Mouse (Mus musculus): Measurements from ENCODE around the gene Vmn2r25. TPM values are rescaled to one million over a fixed set of nuclear protein-coding genes. Genes with fewer than 3 reads are reported as not detected.
"Not testable (repeated sequence)": the region's sequence is repeated elsewhere in the genome, so short reads cannot be mapped to it uniquely, and the experiment has no call there.

Gene Vmn2r25
- not detected for total RNA-seq (2021)

GRCm38 (mm10) chr6:123853363-123853762 lies at the start of gene Vmn2r25:
Gene Vmn2r25, minus strand, starts transcription at chr6:123853463.
- DNase-seq (ENCODE audit: extremely low spot score in 1 of 2, low spot score in 2 of 2); intact Hi-C loops (cut with DNase I): not testable (repeated sequence)

GRCm38 (mm10) chr6:123819951-123820350 lies 33.3 kb downstream of the Vmn2r25 start:
- DNase-seq (ENCODE audit: extremely low spot score in 1 of 2, low spot score in 2 of 2): no peak
- intact Hi-C loops (cut with DNase I): no loop called here

DNA sequence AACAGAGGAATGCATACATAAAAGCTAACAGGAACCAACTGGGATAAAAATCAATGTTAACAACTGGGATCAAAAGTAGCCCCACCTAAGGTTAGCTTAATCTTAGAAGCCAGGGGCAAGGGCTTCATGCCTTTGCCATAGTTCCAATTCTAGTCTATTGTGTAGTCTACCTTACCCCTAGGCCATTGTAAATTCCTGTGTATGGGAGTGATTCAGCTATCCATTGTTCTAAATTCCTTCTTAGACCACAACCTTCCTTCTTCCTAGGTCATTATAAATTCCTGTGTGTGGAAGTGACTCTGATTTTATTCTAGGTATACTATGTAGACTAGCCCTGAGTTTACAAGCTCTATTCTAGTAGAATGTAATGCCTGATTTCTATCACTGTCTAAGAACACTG lies 43.0 kb downstream of the Vmn2r25 start:
- intact Hi-C loops (cut with DNase I); DNase-seq (ENCODE audit: extremely low spot score in 1 of 2, low spot score in 2 of 2): not testable (repeated sequence)

DNA sequence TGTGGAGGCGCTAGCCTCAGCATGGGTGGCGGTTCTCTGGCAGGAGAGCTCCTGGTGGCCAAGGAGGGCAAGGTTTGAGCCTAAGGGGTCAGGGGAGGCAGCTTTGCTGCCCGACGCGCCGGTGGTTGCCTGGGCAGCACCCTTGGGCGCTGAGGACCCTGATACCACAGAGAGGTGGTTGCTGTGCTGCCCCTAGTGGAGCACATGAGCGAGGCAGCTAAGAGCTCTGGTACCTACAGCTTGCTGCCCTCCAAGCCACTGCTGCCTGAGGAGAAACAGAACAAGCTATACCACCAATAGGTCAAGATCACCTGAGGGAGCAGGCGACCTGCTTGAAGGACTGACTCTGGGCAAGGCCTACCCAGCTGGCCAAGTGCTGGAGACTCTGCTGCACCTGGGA lies 59.5 kb downstream of the Vmn2r25 start:
- no peak for DNase-seq (ENCODE audit: extremely low spot score in 1 of 2, low spot score in 2 of 2)
- intact Hi-C loops (cut with DNase I): no loop called here

DNA sequence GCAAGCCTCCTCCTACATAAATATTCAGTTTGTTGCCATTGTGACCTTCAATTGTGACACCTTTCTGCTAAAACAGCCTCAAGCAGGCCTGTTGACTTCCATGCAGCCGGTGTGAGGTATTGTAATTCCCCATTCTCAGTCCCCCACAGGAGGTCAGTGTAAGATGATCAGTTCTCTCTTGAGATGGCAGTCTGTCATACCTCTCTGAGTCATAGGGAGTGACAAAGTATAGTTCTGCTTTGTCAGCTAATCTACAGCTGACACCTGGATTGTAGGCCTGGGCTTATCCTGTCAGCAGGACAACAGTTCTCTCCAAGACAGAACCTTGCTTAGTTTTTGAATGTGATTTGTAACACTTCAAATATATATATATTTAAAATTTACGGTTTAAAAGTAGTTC lies 68.4 kb downstream of the Vmn2r25 start:
- DNase-seq (ENCODE audit: extremely low spot score in 1 of 2, low spot score in 2 of 2): no peak
- intact Hi-C loops (cut with DNase I): no loop called here

DNA sequence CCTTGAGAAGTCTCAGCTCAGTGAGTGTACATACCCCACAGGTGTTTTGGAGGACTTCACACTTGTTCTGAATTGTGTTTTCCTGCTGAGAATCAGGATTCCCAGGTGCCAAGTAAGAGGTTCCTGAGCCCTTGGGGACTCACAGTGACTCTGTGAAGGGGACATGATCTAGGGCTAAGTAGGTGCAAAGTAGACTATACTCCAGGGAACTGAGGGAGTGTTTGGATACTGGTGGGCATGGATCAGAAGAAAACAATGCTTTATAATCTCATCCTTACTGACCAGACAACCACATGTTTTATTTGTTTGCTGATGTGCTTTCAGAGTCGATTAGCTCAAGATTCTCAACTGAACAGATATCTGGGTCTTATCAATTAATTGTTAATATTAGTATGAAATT lies 74.7 kb downstream of the Vmn2r25 start, which contains the start of gene Vmn2r24:
Gene Vmn2r24, plus strand, starts transcription at position 301 of the 400 bp plus-strand sequence.
- intact Hi-C loops (cut with DNase I): no loop called here
- DNase-seq (ENCODE audit: extremely low spot score in 1 of 2, low spot score in 2 of 2): no peak

Other genes with a start within 250 kb of the Vmn2r25 start
- gene Vmn2r22, start 202.7 kb downstream of the Vmn2r25 start, total RNA-seq (2021): not detected
- gene Vmn2r23, start 150.8 kb downstream of the Vmn2r25 start, total RNA-seq (2021): not detected
- gene Vmn2r24, start 74.6 kb downstream of the Vmn2r25 start, total RNA-seq (2021): not detected
- gene Vmn2r26, start 171.1 kb upstream of the Vmn2r25 start, total RNA-seq (2021): under 1 TPM in 1 of 2 experiments, not detected in 1; 0.04 TPM